Mouse (Mus musculus): ENCODE results near the gene Rab6b.
"Not testable (repeated sequence)": the region's sequence is repeated elsewhere in the genome, so short reads cannot be mapped to it uniquely, and the experiment has no call there.

Gene Rab6b

DNA sequence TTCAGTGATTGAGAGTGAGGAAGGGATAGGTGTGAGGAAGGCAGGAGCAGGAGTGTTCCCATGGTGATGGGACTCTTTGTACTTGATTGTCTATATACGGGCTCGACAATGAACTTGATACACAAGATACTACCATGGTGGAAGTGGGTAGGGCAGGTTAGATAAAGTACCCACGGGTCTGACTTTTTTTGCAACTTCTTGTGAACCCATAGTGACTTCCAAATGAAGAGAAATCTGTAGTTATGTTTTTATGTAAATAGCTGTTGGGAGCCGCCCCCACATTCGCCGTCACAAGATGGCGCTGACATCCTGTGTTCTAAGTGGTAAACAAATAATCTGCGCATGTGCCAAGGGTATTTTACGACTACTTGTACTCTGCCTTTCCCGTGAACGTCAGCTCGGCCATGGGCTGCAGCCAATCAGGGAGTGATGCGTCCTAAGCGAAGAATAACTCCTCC is 3.2 kb upstream of the Rab6b start:
- not testable (repeated sequence) for DNase-seq (ENCODE audit: low spot score)

DNA sequence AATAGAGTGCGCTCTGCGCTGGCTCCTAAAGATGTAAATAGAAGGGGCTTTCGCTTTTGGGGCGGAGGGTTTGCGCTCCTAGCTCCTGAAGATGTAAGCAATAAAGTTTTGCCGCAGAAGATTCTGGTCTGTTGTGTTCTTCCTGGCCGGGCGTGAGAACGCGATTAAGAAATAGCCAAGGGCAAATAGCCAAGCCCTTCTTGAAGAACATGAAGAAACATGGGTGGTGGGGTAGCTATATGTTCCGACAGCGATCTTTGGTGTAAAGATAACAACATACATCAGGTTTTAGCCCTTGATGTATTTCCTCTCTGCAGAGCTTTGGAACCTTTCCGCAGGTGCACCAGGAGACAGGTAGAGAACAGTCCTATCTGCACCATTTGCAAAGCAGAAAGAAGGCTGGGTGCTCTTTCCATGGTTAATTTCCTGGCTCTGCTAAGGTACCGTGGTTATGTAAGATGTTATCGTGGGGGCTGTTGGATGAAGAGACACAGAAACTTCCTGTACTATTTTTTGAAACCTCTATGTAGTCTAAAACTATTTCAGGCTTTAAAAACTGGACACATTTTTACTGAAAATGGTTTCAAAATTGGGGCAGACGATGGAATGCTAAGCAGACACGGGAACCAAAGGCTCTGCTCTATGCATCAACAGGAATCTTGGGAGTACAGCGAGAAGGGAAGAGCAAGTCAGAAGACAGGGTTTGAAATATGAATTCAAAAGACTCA is 2.5 kb upstream of the Rab6b start:
- DNase-seq (ENCODE audit: low spot score) = no peak

DNA sequence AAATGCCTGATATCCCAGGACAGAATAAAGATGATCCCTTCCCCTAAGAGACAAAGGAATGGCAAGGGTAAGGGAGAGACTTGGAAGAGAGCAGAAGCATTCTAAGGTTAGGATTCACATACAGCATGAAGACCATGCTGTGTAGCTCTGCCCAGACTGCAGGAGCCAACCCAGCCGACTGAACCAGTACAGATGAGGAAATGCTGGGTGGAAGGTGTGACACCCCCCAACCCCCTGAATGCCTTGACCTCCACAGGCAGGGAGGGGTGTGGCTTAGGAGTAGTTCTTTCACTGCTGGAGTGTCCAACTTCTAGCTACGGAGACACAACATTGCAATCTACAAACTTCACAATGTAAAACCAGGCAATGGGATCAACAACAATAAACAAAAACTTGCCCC is 1.7 kb upstream of the Rab6b start:
- DNase-seq (ENCODE audit: low spot score) = no peak

DNA sequence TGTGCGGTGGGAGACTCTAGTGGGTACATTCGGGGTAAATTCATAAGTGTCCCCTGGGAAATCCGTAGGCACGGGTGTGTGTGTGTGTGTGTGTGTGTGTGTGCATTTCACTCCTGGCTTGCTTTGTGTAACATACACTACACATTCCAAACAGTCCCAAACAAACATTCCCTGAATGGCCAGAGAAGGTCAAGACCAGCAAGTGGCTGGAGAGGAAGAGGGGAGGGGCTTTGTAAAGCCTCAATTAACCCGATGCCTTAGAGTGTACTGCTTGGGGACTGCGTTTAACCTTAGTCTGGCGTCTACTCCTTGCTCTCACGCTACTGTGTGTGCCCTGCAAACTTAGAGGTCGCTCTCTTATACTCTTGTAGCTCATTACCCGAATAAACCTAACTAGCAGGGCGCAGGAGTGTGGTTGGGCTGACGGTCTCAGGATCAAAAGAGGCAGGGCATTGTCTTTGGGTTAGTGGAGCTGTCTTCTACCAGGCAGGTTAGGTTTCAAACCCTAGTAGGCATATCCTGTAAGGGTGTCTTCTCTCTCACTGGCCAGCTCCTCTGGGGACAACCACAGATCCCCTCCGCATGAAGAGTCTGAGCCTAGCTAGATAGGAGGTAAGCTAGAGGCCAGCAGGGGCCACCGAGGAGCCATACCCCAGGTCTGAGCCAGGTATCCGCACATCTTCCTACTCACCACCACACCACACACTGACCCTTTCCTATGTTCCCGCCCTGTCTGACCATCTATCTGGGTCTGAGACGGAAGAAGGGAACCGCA is 673 bp upstream of the Rab6b start:
- no peak for DNase-seq (ENCODE audit: low spot score)

DNA sequence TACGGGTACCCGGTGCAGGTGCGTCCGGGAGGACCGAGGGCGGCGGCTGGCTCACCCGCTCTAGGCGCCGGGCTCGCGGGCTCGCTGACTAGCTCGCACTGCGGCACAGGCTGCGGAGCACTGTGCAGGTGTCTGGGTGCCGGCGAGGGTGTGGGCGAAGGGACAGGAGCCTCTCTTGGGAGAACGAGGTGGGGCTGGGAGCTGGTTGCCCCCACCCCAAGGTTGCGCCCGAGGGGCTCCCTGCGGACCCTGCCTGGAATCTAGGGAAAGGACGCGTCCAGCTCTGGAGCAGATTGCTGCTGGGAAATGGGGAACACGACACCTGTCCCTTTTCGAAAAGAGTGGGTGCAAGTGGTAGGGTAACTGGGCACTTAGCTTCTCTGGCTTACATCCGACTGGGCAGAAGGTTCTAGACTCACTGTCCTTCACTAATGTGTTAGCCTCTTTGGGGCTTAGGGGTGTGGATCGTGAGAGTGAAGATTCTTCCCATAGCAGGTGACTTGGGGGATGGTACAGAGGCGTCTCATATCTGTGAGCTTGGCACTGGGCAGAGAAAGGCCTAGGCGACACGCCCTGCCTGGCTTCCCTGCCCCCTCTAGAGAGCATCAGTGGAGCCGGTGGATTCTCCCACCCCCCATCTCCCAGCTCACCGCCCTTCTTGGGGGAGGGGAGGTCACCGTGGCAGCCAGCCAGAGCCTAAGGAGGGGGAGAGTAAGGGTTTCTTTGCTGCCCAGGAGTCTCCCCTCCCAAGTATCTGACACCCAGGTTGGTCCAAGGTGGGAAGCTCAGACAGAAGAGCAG is 1.1 kb downstream of the Rab6b start:
- no peak for DNase-seq (ENCODE audit: low spot score)

DNA sequence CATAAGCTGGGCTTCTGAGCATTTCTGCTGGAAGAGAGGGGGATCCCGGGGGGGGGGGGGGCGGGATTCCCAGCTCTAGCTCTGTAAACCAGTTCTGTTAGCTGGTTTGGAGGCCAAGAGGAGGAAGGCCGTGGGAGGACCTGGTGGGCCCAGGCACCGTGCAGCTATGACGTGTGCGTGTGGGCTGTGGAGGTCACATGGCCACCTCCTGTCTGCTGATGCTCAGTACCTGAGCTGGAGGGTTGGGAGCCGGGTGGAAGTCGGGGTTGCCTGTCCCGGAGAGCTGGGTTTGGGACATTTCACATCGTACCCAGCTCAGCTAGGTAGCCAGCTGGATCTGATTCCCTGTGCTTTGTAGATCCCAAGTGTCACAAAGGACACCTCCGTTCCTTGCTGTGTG is 1.8 kb downstream of the Rab6b start:
- DNase-seq (ENCODE audit: low spot score) = no peak

DNA sequence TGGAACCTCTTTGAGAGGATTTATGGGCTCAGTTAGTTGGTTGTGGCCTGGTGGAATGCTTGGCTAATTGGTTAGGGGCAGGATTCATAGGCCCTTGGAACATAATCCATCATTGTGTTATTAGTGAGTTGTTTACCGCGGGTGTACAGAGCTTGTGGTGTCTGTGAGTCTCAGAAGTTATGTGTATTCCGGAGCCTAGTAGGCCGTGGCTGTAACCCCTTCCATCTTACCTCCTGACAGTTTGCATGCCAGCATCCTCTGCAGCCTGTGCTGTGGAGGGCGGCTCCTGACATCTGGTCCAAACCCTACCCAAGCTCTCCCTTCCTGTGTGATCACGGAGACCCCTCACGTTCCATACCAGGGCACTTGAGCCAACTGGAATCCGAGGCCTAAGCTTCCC is 2.7 kb downstream of the Rab6b start:
- DNase-seq (ENCODE audit: low spot score) = no peak

DNA sequence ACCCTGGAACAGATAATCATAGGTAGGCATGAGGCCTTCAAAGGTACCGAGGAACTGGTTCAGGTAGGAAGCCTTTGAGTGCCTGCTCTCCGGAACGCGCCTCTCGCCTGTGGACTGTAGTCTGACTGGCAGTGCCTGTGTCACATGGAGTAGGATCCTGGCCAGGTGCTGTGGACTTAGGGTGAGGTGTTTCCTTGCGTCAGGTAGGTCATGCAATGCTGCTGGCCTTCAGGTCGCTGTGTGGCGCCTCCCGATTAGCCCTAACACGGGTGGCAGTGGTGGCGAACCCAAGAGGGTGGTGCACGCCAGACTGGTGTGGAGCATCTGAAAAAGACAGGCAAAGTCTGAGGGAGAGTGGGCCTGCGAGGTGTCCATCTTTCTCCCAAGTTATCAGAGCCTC is 3.3 kb downstream of the Rab6b start:
- no peak for DNase-seq (ENCODE audit: low spot score)

DNA sequence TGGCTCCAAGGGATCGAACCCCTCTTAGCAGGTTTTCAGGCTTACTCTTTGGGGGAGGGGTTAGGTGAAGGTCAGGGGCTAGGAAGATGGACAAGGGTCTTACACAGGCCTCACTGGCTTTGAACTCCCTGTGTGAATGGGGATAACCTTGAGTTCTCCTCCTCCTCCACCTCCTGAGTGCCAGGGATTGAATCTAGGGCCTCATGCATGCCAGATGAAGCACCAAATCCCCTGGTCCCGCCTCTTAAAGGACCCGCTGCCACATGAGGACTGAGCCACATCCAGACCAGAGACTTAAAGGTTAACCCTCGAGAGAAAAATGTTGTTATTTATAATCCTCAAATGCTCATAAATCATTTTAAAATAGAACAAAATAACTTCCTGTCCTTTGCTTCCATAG is 5.4 kb downstream of the Rab6b start:
- no peak for DNase-seq (ENCODE audit: low spot score)

DNA sequence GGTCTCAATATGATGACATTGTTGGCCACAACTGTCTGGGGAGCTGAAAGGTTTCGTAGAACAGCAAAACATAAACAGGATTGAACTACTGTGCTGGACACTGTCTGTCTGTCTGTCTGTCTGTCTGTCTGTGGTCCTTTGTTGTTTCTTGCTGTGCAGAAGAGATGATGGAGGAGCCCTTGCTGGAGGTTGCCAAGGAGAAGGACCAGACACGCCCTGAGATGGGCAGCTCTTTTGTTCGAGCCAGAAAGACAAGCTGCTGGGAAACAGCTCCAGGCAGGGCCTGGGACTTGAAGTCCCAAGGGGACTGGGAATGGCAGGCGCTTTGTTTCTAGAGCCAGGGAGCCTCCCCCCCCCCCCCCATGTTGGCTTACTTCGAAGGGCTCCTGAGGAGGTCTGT is 5.9 kb downstream of the Rab6b start:
- DNase-seq (ENCODE audit: low spot score) = no peak

DNA sequence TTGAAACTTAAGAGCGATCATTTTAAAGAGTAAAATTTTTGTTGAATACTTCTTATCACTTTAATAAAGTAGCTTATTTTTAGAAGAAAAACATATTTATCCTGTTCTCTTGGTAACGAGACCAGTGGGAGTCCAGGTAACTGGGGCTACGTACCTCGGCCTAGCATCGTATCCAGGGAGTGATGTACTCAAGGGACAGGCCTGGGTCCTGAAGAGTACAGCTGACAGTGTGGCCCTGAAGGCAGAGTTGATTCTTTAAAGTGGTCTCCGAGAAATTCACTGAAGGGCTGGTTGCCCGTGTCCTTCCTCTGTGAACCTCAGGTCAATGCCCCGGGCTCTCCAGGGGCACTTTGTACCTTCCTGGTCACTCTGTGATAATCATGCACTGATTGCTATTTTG is 6.4 kb downstream of the Rab6b start:
- no peak for DNase-seq (ENCODE audit: low spot score)

DNA sequence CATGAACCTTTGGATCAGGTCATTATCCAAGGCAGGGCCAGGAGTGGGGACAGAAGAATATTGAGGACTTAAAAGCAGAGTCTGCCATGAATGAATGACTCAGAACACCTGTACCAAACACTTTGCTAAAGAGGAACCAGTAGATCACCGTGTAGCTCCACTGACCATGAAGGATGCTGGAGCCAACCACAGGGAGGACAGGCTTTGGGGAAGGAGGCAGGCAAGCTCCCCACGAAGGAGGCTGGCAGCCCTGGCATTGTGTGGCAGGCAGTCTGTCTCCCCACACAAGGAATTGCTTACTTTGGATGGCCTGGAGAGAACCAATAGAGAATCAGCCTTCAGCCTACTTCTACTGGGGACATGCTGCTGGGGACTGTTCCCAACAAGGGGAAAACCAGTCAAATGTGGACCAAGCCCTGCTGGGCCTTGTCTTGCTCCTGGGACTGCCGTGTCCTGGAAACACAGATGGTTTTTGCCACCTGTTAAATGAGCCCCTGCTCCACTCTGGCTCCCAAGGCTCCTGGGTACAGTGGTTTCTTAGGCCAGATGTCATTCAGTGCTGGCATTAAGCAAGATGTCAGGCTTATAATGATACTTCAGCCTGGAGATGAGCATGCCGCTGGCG is 7.2 kb downstream of the Rab6b start:
- no peak for DNase-seq (ENCODE audit: low spot score)

DNA sequence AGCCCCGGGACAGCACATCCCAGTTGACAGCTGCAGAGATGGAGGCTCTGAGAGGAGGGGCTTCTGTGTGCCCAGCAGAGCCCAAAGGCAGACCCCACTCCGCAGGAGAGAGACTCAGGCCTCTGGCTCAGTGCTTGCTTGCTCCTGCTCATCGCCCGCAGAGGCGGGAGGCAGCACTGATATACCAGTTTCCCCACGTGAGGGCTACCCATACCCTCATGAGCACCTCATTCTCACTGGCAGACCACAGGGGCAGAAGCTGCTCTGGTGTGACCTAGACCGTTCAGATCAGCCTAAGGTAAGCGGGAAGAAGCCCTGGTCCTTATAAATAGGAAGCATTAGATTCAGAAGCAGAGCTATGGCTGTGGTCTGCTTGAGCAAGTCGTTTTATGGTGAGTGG is 8.2 kb downstream of the Rab6b start:
- DNase-seq (ENCODE audit: low spot score) = no peak

DNA sequence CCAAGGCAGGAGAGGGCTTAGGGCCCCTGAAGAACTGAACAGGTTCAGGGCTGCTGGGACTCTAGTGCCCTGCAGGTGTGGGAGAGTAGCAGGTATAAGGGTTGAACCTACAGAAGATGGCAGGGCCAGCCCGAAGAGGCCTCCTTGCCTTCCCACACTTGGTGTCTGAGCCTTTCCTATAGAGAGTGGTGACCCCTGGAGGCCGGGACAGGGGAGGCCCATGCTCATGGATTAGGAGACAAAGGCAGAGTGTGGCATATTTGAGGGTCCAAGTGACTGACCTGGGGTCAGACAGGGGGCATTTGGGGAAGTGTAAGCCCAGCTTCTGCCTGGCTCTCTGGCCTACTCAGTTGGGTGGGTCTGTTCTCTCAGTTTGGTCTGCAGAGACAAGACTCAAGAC is 8.6 kb downstream of the Rab6b start:
- no peak for DNase-seq (ENCODE audit: low spot score)

DNA sequence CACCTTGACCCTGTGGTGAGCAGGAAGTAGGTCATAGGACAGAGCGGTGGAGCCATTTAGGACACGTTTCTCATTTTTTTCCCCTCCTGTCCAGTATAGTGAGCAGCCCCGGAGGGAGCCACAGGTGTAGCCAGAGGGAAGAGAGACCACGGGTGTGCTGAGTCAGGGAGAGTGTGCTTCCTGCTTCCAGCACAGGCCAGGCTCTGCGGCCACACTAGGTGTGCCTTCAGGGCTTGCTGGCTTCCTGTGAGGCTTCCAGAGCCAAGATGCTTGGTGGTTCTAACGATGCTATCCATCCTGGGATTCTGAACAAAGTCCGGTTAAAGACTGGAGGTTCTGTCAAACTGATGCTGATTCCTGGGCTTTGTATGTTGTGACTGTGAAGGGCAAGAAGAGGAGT is 10.0 kb downstream of the Rab6b start:
- no peak for DNase-seq (ENCODE audit: low spot score)

DNA sequence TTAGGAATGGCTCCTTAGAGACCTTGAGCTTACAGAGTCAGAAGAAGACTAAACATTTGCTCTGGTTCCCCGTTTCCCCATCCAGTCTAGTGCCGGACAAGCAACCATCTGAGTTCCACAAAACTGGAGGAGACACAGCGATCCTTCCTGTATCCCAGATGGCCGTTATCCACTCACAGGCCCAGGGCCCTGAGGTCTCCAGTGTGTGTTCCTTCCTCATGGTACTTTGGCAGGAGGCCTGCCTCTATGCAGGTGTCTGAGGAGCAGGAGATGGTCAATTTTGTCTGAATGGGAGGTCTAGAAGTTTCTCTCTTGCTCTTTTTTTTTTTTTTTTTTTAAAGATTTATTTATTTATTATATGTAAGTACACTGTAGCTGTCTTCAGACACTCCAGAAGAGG is 13.2 kb downstream of the Rab6b start:
- DNase-seq (ENCODE audit: low spot score) = no peak

DNA sequence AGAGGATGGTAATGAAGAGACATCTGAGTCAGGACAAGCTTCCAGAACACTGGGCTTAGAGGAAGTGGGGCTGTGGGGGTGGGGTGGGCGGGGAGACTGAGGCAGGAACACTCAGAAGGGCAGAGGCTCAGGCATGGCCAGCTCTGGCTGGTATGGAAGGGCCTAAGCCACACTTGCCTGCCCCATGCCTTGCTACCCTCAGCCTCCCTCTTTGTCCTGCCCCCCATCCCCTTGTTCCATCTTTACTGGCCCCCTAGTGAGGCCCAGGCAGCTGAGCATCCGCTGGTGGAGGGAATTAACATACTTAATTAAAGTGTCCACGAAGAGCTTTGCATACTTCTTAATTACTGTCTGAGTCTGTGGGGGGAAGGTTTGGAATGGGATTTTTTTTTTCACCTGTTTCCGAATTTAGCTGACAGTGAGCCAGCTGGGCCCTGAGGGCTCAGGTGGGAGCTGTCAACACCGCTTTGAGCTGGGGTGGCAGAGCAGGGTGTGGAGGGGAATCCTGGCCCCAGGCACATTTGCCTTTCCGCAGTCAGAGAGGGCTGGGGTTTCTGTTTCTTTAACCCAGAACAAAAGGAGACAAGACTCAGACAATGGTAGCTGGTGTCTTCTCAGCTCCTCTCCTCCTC is 22.0 kb downstream of the Rab6b start:
- no peak for DNase-seq (ENCODE audit: low spot score)

DNA sequence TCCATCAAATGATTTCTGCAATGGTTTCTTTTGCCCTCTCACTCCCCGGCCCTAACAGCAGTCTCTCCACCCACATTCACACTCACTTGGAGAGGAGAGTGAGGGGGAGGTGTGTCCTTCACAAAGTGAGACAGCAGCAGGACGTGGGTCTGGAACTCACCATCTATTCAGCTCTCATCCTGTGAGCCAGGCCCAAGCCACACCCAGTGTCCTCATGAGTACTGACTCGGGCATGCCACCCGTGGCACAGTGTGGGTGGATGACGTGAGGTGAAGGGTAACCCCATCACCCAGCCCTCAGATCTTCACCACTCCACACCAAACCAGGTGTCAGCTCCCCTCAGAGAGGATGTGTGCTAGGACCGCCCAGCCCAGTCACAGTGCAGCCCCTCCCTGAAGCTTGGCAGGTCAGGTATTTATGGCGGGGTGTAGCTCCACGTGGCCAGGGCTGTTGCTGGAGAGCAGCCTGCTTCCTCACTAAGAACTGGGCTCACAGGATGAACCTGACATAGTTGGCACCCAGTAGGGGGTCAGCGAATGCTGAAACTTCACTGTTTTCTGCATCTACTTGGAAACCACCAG is 23.0 kb downstream of the Rab6b start:
- peak; percentile 80 for DNase-seq (ENCODE audit: low spot score)

DNA sequence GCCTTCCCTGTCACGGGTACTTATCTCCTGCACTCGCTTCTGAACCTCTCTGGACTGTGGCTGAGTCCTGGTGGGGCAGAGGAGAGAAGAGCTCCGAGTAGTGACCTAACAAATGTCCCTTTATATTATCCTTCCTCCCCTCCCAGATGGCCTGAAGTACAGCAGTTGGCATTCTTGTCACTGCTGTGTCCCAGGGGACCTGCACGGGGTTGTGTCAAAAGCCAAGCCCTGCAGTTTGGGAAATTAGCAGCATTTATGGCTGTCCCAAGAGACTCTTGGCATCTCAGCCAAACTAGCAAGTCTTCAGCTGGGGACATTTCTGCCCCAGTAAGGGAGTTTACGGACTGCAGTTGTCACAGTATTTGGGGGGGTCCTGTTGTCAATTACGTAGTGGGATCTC is 27.9 kb downstream of the Rab6b start:
- DNase-seq (ENCODE audit: low spot score) = peak; percentile 86

DNA sequence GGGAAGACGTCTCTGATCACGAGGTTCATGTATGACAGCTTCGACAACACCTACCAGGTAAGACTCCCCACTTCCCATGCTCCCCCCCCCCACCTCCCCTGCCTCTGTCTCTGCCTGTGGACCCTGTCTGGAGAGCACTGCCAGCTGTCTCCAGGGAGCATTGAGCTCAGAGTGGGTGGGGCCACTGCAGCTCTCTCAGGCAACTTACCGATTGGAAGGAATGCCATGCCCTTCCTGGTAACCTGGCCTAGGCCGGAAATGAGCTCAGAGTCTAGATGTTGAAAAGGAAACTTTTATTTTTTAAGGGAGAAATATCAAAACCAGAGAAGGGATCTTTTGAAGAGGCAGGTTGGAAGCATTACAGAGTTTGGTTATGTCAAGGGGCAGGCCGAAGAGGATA is 28.8 kb downstream of the Rab6b start:
- peak; percentile 17 for DNase-seq (ENCODE audit: low spot score)

DNA sequence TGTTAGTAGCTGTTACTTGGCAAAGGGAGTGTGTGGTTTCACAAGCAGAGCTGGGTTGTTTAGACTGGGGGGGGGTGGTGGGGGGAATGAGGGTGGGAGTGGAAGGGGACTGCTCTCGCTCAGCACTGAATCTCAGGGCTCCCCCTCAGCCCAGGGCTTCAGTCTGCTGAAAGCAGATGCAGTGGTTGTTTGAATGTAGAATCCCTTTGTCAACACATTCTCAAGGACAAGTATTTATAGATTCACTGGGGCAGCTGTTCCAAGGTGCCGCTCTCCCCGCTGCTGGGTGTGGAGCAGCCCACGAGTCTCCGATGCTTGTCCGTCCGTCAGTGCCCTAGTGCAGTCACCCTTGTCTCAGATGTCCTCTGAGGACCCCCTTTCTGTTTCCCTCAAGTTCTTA is 29.7 kb downstream of the Rab6b start:
- no peak for DNase-seq (ENCODE audit: low spot score)

DNA sequence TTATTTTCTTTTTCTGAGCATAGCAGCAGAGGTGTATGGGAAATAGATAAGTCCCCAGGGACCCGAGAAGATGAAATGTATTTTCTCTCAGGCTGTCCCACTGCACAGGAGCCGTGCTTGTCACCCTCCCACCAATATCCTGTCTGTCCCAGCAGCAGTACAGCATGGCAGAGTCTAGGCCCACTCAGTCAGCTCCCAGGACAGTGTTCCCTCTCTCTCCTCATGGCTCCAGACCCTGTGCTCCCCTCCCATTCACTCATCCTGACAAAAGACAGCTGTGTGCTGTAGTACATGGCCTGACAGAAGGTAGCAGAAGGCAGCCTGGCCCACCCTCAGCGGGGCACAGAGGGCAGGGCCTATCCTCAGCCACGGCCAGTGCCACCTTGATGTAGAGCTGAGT is 32.3 kb downstream of the Rab6b start:
- DNase-seq (ENCODE audit: low spot score) = no peak
